Mouse (Mus musculus): ENCODE results near the gene Syf2. TPM values are rescaled to one million over a fixed set of nuclear protein-coding genes. Genes with fewer than 3 reads are reported as not detected.

Gene Syf2
- polyA plus RNA-seq, 1 experiment: 165 TPM

DNA sequence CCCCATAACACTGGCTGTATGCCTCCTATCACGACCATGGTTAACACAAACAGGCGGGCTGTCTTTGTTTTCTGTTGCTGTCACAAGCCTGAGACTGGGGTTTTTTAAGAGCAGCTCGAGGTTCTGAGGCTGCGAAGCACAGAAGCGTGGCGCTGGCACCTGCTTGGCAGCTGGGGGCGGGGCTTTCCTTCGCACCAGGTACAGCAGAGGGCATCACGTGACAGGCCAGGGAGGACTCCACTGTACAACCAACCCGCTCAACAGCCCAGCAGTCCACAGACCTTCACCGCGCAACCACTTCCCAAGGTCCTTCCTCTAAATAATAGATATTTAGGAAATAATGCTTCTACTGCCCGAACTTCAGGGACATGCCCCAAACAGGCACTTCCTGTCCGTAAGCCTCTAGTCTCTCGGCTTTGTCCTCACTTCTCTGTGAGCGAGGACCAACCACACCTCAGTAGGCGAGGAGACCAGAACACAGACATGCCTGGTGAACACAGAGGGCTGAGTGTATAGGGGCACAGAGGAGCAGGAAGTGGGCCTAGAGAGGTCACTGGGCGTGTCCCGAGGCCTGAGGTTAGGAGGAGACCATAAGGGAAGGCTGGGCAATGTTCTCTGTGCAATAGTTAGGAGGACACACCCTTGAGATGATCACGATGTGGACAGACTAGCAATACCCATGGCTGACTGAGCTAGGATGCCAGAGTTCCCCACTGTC, 37.3 kb downstream of the Syf2 start:
- Histone ChIP-seq H3K4me1 (ENCODE audit: control insufficient read depth, insufficient read depth, low read length) (peaks cover 5% of the 10 kb centered on the region; the same call in 1 of the 2 replicates), H3K4me3 (replicated peaks; ENCODE audit: control insufficient read depth, low read depth, low read length) (no peak overlapping the region), H3K27ac (ENCODE audit: control insufficient read depth, insufficient read depth, low read depth, low read length, poor library complexity) (no peak overlapping the region)
- WGBS: 54% methylated on average over 20 of the region's 20 CpGs
- TF ChIP-seq POLR2A (IDR thresholded peaks at IDR 0.05; ENCODE audit: borderline replicate concordance, control insufficient read depth, low read depth, low read length) (no peak), CTCF (IDR thresholded peaks at IDR 0.05; ENCODE audit: control insufficient read depth, insufficient read depth, low read length) (no peak)

GRCm38 (mm10) chr4:134968605-134968976, 37.9 kb downstream of the Syf2 start:
- Histone ChIP-seq H3K4me3 (replicated peaks; ENCODE audit: control insufficient read depth, low read depth, low read length) (no peak overlapping the region), H3K4me1 (ENCODE audit: control insufficient read depth, insufficient read depth, low read length) (peaks cover 2% of the 10 kb centered on the region; the same call in 1 of the 2 replicates), H3K27ac (ENCODE audit: control insufficient read depth, insufficient read depth, low read depth, low read length, poor library complexity) (no peak overlapping the region)
- 89% methylated on average over 18 of the region's 18 CpGs for WGBS
- TF ChIP-seq POLR2A (IDR thresholded peaks at IDR 0.05; ENCODE audit: borderline replicate concordance, control insufficient read depth, low read depth, low read length): no peak
- no peak for TF ChIP-seq CTCF (IDR thresholded peaks at IDR 0.05; ENCODE audit: control insufficient read depth, insufficient read depth, low read length)

GRCm38 (mm10) chr4:134975261-134975928, 44.7 kb downstream of the Syf2 start:
- TF ChIP-seq POLR2A (IDR thresholded peaks at IDR 0.05; ENCODE audit: borderline replicate concordance, control insufficient read depth, low read depth, low read length): no peak
- peak; percentile 40; the same call in 1 of the 2 replicates for TF ChIP-seq CTCF (IDR thresholded peaks at IDR 0.05; ENCODE audit: control insufficient read depth, insufficient read depth, low read length)
- H3K4me1 ChIP-seq (ENCODE audit: control insufficient read depth, insufficient read depth, low read length): no peaks in the 10 kb centered on the region
- WGBS: 81% methylated on average over 14 of the region's 14 CpGs
- H3K27ac ChIP-seq (ENCODE audit: control insufficient read depth, insufficient read depth, low read depth, low read length, poor library complexity): no peak overlapping the region
- no peak overlapping the region for H3K4me3 ChIP-seq (replicated peaks; ENCODE audit: control insufficient read depth, low read depth, low read length)

- TF ChIP-seq CTCF (IDR thresholded peaks at IDR 0.05; ENCODE audit: control insufficient read depth, insufficient read depth, low read length) (no peak), POLR2A (IDR thresholded peaks at IDR 0.05; ENCODE audit: borderline replicate concordance, control insufficient read depth, low read depth, low read length) (no peak)
- WGBS: 89% methylated on average over 4 of the region's 4 CpGs
- Histone ChIP-seq H3K4me1 (ENCODE audit: control insufficient read depth, insufficient read depth, low read length) (0 out of 2 replicates have a peak, but pooled peaks cover 2% of the 10 kb centered on the region), H3K27ac (ENCODE audit: control insufficient read depth, insufficient read depth, low read depth, low read length, poor library complexity) (no peak overlapping the region), H3K4me3 (replicated peaks; ENCODE audit: control insufficient read depth, low read depth, low read length) (no peak overlapping the region)
Measured at GRCm38 (mm10) chr4:134975929-134976308, 45.2 kb downstream of the Syf2 start.

DNA sequence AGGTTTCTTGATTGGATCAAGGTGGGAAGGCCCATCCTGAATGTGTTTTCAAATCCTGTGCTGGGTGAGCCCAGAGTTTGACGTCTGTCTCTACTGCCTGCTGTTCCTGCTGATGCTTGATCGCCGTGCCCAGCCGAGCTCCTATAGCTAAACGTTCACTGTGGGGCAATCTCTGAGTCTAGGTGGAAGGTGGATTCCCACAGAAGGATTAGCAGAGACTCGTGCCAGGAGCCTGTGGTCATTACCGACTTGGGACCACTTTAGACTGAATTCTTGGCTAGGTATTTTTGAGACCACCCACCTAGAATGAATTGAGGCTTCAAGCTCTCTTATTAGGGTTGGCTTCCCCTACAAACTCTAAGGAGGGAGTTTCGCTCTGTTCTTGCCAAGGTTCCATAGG, 48.2 kb downstream of the Syf2 start:
- peaks cover 5% of the 10 kb centered on the region; the same call in 1 of the 2 replicates for H3K4me1 ChIP-seq (ENCODE audit: control insufficient read depth, insufficient read depth, low read length)
- TF ChIP-seq POLR2A (IDR thresholded peaks at IDR 0.05; ENCODE audit: borderline replicate concordance, control insufficient read depth, low read depth, low read length): no peak
- TF ChIP-seq CTCF (IDR thresholded peaks at IDR 0.05; ENCODE audit: control insufficient read depth, insufficient read depth, low read length): no peak
- WGBS: 86% methylated on average over 8 of the region's 8 CpGs
- H3K27ac ChIP-seq (ENCODE audit: control insufficient read depth, insufficient read depth, low read depth, low read length, poor library complexity): no peak overlapping the region
- no peak overlapping the region for H3K4me3 ChIP-seq (replicated peaks; ENCODE audit: control insufficient read depth, low read depth, low read length)

- H3K4me3 ChIP-seq (replicated peaks; ENCODE audit: control insufficient read depth, low read depth, low read length): no peak overlapping the region
- WGBS: 55% methylated on average over 7 of the region's 7 CpGs
- TF ChIP-seq CTCF (IDR thresholded peaks at IDR 0.05; ENCODE audit: control insufficient read depth, insufficient read depth, low read length): no peak
- TF ChIP-seq POLR2A (IDR thresholded peaks at IDR 0.05; ENCODE audit: borderline replicate concordance, control insufficient read depth, low read depth, low read length): no peak
- peaks cover 5% of the 10 kb centered on the region; the same call in 1 of the 2 replicates for H3K4me1 ChIP-seq (ENCODE audit: control insufficient read depth, insufficient read depth, low read length)
- peak overlapping the region; percentile 78 for H3K27ac ChIP-seq (ENCODE audit: control insufficient read depth, insufficient read depth, low read depth, low read length, poor library complexity)
Measured at GRCm38 (mm10) chr4:134981959-134982431, 51.3 kb downstream of the Syf2 start.

- Histone ChIP-seq H3K4me1 (ENCODE audit: control insufficient read depth, insufficient read depth, low read length) (peaks cover 5% of the 10 kb centered on the region; the same call in 1 of the 2 replicates), H3K27ac (ENCODE audit: control insufficient read depth, insufficient read depth, low read depth, low read length, poor library complexity) (peak overlapping the region; percentile 78), H3K4me3 (replicated peaks; ENCODE audit: control insufficient read depth, low read depth, low read length) (no peak overlapping the region)
Measured at GRCm38 (mm10) chr4:134983136-134983535, 52.4 kb downstream of the Syf2 start.

GRCm38 (mm10) chr4:134984555-134984954, 53.9 kb downstream of the Syf2 start:
- H3K4me1 ChIP-seq (ENCODE audit: control insufficient read depth, insufficient read depth, low read length): peaks cover 5% of the 10 kb centered on the region; the same call in 1 of the 2 replicates
- no peak overlapping the region for H3K27ac ChIP-seq (ENCODE audit: control insufficient read depth, insufficient read depth, low read depth, low read length, poor library complexity)
- no peak overlapping the region for H3K4me3 ChIP-seq (replicated peaks; ENCODE audit: control insufficient read depth, low read depth, low read length)
- TF ChIP-seq POLR2A (IDR thresholded peaks at IDR 0.05; ENCODE audit: borderline replicate concordance, control insufficient read depth, low read depth, low read length): no peak
- TF ChIP-seq CTCF (IDR thresholded peaks at IDR 0.05; ENCODE audit: control insufficient read depth, insufficient read depth, low read length): peak; percentile 43; the same call in 1 of the 2 replicates
- WGBS: 77% methylated on average over 3 of the region's 3 CpGs

More at GRCm38 (mm10) chr4:134983136-134983535, 52.4 kb downstream of the Syf2 start:
- 59% methylated on average over 5 of the region's 5 CpGs for WGBS
- TF ChIP-seq CTCF (IDR thresholded peaks at IDR 0.05; ENCODE audit: control insufficient read depth, insufficient read depth, low read length): no peak
- no peak for TF ChIP-seq POLR2A (IDR thresholded peaks at IDR 0.05; ENCODE audit: borderline replicate concordance, control insufficient read depth, low read depth, low read length)

All from bone marrow, adult 2 months (tissue).